Mouse (Mus musculus): Measurements from ENCODE around the gene Ppm1l.

The Ppm1l gene

GRCm38 (mm10) chr3:69316391-69317195, at the start of gene Ppm1l:
Ppm1l (plus strand) TSS chr3:69316861.
- DNase-seq (ENCODE audit: low read depth, low spot score): peak; percentile 95

GRCm38 (mm10) chr3:69271812-69272211, 44.8 kb upstream of the Ppm1l start:
- no peak for DNase-seq (ENCODE audit: low read depth, low spot score)

GRCm38 (mm10) chr3:69274018-69274663, 42.5 kb upstream of the Ppm1l start:
- DNase-seq (ENCODE audit: low read depth, low spot score): no peak

DNA sequence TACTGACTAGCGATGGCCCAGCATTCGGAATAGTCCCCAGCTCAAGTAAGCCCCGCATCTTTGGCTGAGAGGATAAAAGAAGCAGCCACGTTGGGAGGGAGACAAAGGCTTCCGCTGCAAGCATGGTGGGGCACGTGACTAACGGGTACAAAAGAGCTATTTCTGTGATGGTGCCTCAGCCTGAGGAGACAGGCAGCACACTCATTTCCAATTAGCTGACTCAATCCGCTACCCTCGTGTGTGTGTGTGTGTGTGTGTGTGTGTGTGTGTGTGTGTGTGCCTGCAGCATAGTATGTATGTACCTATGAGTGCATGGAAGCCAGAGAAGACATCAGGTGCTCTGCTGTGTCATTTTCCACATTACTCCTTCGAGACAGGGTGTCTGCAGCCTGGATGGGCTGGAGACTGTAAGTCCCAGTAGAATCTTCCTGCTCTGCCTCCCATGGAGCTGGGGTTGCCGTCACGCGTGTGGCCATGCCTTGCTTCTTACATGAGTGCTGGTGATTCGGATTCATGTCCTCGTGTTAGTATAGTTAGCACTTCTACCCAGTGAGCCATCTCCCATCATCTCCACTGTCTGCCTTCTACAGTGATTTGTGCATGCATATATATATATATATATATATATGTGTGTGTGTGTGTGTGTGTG, 41.9 kb upstream of the Ppm1l start:
- DNase-seq (ENCODE audit: low read depth, low spot score): no peak

DNA sequence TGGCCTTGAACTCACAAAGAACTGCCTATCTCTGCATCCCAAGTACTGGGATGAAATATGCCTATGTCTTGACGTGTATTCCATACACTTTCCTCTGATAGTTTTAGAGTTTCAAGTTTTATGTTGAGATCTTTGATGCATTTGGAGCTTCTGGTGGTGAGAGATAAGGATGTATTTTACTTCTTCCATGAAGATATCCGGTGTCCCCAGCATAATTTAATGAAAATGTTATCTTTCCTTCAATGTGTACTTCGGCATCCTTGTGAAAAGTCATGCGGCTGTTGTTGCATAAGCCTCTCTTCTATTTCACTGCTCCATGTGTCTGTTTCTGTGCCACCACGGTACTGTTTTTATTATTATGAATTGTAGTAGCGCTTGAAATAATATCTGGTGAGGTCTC, 38.0 kb upstream of the Ppm1l start:
- DNase-seq (ENCODE audit: low read depth, low spot score): no peak

DNA sequence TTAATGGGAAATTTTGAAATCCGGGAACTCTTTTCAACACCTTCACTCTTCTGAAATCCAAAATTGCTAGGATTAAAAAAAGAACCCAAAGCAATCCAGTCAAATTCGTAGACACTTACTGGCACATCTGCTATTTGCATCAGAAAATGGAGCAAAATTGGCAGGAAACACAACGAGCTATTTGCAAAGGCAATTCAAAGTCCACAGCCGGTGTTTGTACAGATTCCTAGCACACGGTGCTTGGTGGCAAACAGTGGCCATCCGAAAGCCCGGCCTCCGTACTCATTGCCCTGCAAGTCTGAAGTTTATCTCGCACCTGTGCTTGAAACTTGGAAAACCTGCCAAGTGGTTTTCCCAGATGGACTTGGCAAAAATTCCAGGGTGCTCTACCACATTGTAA, 34.3 kb upstream of the Ppm1l start:
- no peak for DNase-seq (ENCODE audit: low read depth, low spot score)

DNA sequence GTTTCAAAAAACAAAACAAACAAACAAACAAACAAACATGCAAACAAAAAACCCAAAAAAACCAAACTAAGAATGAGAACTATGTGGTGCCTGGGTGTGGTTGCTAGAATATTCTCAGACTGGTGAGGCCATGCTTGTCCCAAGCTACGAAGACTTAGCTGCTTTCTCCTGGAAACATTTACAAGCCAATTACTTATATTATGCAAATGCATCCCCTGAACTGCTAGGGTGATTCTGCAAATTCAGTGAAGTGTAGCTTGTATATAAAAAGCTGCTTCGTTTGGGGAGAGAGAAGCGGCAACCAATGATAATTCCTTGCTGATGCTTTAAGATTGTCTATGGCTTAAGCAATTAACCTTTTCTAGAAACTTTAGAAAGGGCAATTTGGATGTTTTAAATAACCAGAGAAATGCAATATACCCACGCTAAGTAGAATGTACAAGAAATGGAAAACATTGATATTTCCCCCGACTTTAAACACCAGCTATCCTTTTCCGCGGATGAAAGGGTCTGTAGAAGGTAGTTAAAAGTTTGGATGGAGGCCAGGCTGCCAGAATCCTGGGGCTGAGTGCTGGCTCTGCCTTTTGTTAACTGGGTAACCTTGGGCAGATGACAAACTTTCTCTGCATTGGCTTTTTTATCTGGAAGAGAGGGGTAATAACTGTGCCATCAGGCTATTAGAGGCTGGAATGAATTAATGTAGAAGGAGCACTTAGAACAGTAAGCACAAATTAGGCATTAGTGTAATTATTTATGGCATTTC, 33.4 kb upstream of the Ppm1l start:
- no peak for DNase-seq (ENCODE audit: low read depth, low spot score)

- DNase-seq (ENCODE audit: low read depth, low spot score): no peak
Measured at GRCm38 (mm10) chr3:69289833-69290232, 26.8 kb upstream of the Ppm1l start.

DNA sequence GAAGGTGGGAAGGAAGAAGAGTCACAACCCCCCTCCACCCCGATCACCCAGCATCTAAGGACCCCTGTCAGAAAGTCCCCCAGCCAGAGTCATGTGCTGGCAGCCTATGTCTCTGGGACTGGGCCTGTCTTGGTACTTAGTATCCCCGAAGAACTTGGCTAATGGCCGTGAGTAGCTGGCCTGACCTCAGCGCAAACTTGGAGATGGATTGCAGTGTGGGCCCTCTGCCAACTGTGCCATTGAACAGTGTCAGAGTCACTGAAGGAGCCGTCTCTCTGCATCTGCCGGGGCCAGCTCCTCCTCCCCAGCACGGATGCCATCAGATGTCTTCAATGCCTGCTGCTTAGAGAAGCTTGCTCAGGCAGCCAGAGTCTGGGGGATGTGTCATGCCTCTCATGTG, 26.4 kb upstream of the Ppm1l start:
- DNase-seq (ENCODE audit: low read depth, low spot score): no peak

DNA sequence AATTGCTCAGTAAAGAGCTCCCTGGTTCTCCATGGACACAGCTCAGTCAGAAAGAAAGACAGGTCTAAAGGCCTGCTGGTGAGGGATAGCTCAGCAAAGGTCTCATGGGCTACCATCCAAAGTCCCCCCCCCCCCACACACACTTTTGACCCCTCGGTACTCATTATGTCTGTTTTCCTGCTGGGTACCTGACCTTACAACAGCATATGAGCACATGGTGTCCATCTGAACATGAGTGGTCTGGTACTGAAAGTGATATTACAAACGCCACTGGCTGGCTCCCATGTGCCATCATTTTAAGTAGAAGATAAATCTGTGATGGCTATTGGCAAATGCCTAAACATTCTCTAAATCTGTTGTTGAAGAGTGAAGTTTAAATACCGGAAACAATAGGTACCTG, 25.8 kb upstream of the Ppm1l start:
- DNase-seq (ENCODE audit: low read depth, low spot score): no peak

- DNase-seq (ENCODE audit: low read depth, low spot score): no peak
Measured at GRCm38 (mm10) chr3:69292628-69293027, 24.0 kb upstream of the Ppm1l start.

- no peak for DNase-seq (ENCODE audit: low read depth, low spot score)
Measured at GRCm38 (mm10) chr3:69296270-69296669, 20.4 kb upstream of the Ppm1l start.

DNA sequence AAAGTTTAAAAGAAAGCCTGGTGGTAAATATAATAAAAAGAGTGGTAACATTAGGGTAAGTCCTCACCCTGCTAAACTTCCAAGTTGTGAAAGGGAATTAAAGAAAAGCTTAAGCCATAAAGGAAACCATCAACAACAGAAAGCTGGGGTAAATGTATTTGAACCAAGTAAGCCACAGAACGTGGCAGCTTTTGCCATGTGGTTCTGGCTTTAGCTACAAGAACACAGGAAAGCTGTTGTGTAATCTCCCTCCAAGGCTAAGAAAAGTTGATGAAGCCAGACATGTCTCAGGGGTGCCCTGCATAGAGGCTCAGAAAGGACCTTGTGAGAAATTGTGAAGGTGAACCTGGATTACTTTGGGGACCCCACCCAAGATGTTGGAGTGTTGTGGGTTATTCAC, 16.5 kb upstream of the Ppm1l start:
- DNase-seq (ENCODE audit: low read depth, low spot score): no peak

DNA sequence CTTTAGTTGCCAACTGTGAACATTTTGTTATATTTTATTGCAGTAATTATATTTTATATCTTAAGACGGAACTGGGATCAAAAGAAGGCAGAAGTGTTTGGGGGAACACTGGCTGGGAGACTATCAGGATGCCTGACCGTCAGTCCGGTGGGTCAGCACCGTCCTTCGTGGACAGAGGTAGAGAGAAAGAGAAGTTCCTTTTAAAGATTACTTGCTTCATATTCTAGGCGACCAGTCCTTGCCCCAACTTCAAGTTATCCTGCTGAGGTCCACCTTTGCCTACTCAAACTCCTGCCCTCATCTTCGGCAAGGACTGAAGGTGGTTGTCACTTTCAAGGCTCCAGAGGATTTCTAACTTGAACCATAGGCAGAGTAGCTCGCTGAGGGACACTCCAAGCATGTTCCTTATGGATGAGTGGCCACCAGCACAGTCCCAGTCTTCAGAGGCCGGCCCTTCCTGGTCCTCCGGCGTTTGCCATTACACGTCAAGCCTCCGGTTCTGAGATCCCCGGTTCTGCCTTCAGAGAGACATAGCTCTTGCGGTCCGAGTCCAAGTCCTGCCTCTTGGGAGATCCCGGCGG, 761 bp upstream of the Ppm1l start:
- no peak for DNase-seq (ENCODE audit: low read depth, low spot score)

DNA sequence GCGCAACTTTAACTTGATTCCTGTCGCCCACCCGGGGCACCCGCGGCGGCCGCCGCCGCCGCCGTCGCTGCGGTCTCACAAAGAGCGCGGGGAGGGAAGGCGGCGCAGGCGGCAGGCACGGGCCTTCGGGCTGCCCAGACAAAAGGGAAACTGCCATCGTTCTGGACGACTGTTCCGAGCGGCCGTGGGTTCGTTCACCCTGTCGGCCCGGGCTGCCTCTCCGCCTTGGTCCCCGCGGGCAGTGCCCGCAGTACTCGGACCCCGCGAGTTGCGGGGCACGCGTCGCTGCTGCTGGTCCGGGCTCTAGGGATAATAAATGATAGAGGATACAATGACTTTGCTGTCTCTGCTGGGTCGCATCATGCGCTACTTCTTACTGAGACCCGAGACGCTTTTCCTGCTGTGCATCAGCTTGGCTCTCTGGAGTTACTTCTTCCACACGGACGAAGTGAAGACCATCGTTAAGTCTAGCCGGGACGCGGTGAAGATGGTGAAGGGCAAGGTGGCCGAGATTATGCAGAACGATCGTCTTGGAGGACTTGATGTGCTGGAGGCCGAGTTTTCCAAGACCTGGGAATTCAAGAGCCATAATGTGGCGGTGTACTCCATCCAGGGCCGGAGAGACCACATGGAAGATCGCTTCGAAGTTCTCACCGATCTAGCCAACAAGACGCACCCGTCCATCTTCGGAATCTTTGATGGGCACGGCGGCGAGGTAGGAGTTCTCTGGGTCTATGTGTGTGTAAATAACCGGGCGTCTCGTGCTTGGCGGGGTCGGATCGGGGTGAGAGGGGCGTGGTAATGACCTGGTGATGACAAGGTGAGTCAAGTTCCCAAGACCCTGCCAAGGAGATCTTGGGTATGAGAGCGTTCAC, 827 bp downstream of the Ppm1l start:
- peak; percentile 65 for DNase-seq (ENCODE audit: low read depth, low spot score)

DNA sequence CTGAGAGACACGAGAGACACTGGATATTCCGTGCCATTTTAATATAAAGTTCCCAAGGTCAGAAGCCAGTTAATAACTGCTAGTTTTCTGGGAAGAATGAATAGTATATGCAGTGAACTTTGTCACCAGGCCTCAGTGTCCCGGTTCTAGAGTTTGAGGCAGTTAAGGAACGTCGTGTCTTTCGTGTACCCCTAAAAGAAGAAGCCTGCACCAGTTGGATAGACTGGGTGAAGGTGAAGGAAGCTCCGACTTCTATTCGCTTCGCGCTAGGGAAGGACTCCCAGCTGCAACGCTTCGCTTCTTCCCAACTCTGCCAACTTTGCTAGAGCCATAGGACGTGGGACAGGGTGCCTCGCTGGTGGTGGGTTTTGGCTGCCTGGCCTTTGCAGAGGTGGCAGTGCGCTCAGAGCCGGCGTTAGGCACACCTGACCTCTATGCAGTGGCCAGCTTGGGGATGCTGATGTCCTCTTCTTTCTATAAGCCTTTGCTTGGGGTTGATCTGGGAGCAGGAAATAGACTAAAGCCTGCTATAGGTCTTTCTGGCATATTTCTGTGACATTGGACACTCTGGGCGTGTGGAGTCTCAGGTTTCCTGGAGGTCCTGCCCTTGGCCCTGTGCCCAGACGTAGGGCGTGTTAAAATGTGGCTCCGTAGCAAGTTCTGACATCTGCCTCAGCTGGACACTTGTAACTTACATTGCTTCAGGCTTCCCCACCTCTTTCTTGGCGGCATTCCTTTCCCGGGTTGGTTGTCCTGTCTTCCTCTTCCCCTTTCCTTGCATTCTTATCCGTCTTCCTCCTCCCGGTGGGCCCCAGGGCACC, 1.7 kb downstream of the Ppm1l start:
- peak; percentile 76 for DNase-seq (ENCODE audit: low read depth, low spot score)

GRCm38 (mm10) chr3:69319061-69319720, 2.5 kb downstream of the Ppm1l start:
- no peak for DNase-seq (ENCODE audit: low read depth, low spot score)

- no peak for DNase-seq (ENCODE audit: low read depth, low spot score)
Measured at GRCm38 (mm10) chr3:69323982-69324381, 7.3 kb downstream of the Ppm1l start.

DNA sequence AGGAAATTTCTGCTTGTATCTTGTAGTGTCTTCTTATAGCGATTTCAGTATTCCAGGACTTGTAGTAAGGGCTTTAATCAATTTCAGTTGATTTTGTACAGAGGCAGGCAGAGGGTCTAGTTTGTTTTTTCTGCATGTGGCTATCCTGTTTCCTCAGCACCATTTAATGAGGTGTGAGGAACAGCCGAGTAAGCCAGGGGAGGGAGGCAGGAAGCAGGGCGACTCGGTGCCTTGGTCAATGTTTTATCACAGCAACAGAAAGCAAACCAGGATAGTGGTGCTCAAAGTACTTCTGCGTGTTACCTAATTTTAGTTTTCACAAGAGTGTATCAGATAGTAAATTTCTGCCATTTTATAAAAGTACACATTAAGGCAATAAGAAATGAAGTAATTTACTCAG, 13.2 kb downstream of the Ppm1l start:
- DNase-seq (ENCODE audit: low read depth, low spot score): no peak

All from R1 (cell line).